Mouse (Mus musculus) right cerebral cortex, postnatal 10 days (tissue): Measurements from ENCODE around the gene Mob1b.
"Not testable (repeated sequence)": the region's sequence is repeated elsewhere in the genome, so short reads cannot be mapped to it uniquely, and the experiment has no call there.

ENCODE experiments used
- DNase-seq, 2 experiments: peaks; one replicate each; pipeline ENCODE4 v3.0.0; 2021; ENCODE audit warnings: low spot score in 2 of 2

Mob1b gene

DNA sequence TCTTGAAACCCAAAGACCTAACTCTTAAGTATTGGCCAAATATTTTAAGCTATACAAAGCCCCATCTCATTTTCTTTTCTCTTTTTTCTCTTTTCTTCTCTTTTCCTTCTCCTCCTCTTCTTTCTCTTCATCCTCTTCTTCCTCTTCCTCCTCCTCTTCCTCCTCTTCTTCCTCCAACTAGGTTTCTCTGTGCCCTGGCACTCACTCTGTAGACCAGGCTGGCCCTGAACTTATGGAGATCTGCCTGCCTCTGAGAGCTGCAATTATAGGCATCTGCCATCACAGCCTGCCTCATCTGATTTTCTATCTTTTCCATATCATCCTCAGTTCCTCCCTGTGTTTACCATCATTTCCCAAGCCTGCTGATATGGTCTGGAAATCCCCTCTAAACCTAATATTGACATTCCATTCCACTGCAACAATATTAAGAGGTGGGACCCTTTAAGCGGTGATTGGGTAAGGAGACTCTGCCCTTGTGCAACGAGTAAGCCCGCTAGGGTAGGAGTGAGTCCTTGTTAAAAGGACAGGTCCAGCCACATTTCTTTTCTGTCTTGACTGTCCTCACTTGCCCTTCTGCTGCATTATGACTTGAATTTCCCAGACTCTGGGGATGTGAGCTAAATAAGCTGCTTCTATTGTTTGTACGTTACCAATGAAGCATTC lies 21.3 kb upstream of the Mob1b start:
- DNase-seq: no peak

DNA sequence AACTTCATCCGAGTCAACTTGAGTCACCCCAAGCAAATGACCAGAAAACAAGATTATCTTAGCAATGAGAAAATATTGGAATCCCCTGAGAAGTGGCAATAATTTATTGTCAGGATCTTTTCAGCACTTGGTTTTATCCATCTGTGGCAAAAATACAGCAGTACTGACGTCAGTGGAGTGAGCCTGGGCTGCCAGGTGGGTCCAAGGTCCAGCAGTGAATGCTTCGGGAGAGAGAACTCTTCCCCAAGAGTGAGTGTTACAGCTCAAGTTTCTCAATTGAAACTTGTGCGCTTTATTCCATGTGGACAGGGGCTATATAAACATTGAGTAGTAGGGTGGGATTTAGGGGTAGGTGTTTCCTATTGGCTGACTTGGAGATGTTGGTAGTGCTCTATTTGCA lies 18.6 kb upstream of the Mob1b start:
- no peak for DNase-seq

DNA sequence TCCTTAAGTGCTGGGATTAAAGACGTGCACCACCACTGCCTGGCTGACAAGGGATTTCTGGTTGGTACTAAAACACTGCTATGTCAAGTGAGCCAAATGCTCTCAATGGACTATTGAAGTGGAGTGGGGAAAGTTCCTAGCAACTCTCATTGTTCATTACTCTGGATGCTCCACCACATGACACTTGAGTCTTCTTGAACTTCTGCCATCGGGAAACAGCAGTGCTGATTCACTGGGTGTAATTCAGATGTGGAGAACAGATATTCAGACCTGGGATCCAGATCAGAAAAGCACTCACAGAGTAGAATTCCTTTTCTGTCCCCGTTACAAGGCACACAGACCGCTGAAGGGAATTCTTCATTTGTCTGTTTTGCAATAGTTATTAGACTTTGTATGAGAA lies 17.1 kb upstream of the Mob1b start:
- no peak for DNase-seq

DNA sequence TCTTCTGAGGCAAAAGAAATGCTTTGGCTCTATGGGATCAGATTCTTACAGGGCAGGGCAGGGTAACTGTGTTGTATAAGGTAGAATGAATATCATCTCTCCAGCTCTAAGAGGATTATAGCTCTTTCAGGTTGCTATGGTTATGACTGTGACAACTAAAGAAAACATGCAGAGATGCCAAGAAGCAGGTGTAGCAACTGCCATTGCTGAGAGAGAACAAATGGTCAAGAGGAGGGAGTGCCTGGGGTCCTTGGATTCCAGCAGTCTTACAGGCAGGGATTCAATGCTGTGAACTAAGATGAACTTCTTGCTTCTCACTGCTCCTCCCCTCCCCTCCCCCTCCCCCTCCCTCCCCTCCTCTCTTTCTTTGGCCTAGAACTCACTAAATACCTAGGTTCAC lies 9.5 kb upstream of the Mob1b start:
- peak in 1 of 2 experiments; percentile 38 for DNase-seq

DNA sequence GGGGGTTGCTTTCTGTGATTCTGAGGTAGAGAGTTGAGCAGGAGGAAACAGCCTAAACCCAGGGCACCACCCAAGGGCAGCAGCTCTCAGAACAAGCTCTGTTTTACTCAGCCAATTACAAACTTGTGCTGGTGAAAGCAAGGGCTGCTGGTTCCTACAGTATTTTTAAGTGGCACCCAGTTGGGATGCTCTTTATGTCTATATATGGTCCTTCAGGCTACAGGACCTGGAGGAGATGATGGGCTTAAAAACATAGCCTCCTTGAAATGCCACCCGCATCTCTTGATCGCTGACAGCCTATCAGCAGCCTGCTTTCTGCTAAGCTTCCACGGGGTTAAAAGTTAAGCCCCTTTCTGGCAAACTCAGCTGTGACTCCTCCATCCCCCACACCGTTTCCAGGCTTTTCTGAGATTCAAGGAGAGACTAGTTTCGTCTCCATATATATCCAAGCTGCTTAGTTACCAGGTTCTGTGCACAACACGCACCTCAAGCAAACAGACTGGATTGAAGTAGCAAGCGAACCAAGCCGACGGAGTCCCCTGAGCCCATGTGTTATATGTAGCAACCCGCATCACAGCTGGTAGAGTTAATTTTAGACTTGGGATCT lies 8.9 kb upstream of the Mob1b start:
- peak; percentile 54 to 74 for DNase-seq

DNA sequence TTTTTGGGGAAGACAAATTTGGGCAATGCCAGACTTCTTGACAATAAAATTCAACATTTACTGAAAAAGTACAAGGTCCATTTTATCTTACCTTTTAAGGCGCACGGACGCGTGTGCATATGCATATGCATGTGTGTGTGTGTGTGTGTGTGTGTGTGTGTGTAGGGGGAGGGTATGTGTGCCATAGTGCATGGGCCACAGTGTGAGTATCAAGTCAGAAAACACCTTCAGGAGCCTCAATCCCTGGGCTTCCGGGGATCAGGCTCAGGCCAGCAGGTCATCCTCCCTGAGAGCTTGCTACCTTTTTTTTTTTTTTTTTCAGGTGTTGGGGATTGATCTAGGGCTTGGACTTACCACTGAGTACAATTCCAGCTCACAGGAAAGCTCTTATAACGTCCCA lies 8.3 kb upstream of the Mob1b start:
- peak in 1 of 2 experiments; percentile 24 for DNase-seq

DNA sequence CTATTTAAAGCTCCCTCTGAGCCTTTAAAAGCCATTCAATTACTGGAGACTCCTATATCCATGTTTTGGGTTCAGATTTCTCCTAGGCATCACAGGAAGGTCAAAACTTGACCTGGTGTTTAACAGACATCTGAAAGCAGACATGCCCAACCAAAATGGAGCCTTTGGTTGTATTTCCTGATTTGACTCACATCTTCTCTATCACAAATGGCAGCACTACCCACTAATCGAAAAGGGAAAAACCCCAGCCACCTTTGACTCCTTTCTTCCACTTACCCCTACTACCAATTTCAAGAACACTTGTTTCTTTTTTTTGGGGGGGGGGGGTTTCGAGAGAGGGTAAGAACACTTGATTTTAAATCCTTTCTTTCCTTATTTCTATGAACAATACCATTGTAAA lies 3.7 kb upstream of the Mob1b start:
- DNase-seq: no peak

DNA sequence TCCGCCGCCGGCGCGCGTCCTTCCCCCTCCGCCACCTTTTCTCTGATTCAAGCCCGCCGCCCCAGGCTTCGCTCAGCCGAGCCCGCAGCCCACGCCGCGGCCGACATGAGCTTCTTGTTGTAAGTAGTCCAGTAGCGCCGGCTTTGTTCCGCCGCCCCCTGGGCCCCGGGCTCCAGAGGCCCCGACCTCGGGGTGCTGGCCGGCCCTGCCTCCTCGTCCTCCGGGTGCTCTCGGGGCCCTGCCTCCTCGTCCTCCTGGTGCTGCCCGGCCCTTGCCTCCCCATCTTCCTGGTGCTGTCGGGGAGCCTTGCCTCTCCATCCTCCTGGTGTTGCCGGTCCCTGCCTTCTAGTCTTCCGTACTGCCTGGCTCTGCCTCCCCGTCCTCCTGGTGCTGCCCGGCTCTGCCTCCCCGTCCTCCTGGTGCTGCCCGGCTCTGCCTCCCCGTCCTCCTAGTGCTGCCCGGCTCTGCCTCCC lies 384 bp downstream of the Mob1b start:
- DNase-seq: no peak

DNA sequence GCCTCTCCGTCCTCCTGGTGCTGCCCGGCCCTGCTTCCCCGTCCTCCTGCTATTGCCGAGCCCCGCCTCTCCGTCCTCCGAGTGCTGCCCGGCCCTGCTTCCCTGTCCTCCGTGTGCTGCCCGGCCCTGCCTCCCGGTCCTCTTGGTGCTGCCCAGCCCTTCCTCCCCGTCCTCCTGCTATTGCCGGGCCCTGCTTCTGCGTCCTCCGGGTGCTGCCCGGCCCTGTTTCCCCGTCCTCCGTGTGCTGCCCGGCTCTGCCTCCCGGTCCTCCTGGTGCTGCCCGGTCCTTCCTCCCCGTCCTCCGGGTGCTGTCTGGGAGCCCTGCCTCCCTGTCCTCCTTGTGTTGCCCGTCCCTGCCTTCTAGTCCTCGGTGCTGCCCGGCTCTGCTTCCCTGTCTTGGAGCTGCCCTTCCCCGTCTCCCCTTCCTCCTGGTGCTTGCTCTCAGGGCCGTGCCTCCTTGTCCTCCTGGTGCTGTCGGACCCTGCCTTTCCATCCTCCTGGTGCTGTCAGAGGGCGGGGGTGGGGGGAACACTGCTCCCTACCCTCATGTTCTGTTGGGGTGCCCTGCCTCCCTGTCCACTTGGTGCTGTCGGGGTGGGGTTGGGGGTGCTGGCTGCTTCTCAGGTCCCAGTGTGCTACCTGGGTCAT lies 1.0 kb downstream of the Mob1b start:
- peak; percentile 39 to 49 for DNase-seq

DNA sequence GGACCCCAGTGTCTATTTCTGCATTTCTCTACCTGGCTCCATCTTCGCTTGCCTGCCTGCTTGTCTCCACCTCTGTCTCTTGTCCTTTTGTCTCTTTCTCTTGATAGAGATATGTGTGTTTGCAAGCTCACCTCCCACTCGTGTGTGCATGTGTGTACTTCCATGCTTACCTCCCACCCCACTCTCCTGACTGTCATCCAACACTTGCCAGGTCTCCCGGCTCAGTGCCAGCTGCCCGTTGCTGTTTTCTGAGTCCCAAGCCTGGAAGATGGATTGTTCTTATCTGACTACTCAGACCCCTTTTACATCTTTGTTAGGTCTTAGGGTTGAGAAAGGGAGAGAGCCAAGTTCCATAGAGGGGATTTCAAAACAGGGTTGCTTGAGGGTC lies 1.6 kb downstream of the Mob1b start:
- DNase-seq: peak; percentile 38 to 58

DNA sequence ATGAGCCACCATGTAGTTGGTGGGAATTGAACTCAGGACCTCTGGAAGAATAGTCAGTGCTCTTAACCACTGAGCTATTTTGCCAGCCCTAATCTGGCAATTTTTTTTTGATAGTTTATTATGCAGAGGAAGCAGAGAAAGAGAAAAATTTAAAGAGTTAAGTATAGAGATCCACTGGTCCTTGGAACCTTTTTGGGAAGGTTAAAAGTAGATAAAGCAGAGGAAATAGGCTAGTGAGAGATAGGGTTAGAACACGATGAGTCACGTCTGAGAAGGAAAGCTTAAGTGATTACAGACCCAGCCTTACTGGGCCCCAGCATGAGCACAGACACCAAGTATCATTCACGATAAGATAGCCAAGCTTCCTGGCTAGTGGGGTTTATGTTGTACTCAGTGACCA lies 3.4 kb downstream of the Mob1b start:
- DNase-seq: no peak

DNA sequence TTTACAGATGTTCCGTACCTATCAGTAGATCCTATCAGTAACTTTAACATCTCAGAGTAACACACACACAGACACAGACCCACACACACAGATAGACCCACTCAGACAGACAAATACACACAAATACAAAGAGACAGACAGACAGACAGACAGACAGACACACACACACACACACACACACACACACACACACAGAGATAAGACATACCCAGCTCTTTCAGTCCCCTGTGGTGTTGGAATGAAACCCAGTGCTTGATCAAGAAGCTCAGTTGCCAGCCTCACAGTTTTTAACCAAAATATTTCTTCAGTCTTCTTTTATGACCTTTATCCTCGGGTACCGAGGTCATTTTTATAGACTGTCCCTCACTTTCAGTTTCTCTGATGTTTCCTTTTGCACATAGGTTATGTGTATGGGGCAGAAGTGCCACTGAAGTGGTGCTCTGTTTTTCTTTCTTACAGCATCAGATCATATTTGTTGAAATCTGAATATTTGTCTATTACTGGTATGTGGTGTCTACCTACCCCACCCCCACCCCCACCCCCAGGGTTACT lies 7.0 kb downstream of the Mob1b start:
- DNase-seq: no peak

DNA sequence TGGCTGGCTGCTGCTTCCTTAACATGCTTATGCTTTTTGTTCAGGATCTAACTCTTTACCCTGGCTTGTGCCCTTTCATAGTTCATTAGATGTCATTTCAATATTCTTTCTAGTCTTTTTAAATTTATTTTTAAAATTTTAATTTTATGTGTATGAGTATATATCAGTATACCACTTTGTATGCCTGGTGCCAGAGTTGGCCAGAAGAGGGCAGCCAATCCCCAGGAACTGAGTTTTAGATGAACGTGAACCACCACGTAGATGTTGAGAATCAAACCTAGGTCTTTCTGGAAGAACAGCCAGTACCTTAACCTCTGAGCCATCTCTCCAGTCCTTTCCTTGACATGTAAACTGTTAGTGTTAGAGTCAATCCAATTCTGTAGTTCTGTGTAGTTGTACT lies 14.1 kb downstream of the Mob1b start:
- no peak for DNase-seq

DNA sequence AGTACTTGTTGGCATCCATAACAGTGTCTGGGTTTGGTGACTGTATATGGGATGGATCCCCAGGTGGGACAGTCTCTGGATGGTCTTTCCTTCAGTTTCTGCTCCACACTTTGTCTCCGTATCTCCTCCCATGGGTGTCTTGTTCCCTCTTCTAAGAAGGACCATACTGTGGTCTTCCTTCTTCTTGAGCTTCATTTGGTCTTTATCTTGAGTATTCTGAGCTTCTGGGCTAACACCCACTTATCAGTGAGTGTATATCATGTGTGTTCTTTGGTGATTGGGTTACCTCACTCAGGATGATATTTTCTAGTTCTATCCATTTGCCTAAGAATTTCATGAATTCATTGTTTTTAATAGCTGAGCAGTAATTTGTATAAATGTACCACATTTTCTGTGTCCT lies 20.4 kb downstream of the Mob1b start:
- not testable (repeated sequence) for DNase-seq

DNA sequence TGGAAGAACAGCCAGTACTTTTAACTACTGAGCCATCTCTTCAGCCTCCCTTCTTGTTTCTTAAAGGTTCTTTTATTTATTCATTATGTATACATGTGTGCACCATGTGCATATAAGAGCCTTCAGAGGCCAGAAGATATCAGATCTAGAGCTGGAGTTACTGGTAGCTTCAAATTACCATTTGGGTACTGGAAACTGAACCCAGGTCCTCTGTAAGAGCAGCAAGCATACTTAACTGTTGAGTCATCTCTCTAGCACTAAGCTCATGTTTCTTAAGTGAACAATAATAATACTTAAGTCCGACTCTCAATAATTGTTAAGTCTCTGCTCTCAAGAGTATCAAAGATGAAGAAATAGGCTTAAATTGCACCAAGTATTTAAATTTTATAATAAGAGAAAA lies 27.1 kb downstream of the Mob1b start:
- DNase-seq: no peak

DNA sequence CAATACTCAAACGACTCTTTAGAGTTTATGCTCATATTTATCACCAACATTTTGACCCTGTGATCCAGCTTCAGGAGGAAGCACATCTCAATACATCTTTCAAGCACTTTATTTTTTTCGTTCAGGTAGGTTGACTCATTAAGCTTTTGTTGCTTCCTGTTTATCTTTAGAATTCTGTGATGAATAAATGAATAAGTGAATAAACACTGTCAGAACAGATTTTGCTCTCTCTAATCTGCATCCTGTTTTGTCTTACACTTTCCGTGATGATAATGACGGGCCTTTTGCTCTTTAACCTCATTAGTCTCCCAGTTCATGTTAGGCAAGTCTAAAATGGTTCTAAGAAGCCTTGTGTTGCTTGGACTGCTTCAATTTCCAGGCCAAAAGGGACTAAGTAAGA lies 32.5 kb downstream of the Mob1b start:
- no peak for DNase-seq

DNA sequence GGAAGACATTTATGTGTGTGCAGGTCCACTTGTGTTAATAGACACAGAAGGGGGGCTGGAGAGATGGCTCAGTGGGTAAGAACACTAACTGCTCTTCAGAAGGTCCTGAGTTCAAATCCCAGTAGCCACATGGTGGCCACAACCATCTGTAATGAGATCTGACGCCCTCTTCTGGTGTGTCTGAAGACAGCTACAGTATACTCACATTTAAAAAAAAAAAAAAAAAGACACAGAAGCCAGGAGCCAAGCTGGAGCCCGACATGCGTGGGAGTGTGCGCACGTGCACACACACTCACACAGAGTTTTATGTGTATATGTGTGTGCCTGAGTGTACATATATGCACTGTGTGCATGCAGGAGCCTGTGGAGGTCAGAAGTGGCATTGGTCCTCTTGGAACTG lies 42.0 kb downstream of the Mob1b start:
- DNase-seq: no peak

DNA sequence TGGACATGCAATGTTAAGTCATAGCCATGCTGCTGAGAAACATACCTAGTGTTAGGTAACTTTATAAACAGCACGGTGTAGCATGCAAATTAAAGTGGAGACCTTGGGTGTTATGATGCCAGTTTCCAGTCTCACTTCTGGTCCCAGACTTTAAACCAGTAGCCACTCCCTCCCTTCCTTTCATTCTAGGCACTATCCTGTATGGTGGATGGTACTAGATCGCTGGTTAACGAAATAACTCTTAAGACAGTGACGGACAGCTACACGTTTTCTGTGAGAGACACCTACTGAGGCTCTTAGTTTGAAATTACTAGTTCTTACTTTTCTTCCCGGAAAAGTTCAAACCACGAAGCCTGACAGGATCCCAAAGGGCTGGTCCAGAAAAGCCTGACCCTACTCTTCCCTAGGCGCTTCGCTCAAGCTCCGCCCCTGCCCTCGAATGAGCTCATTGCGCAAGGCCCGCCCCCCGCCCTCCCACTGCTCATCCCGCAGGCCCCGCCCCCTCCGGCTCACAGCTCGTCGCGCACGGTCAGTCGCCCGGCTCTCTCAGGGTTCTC lies 43.9 kb downstream of the Mob1b start:
- DNase-seq: no peak

DNA sequence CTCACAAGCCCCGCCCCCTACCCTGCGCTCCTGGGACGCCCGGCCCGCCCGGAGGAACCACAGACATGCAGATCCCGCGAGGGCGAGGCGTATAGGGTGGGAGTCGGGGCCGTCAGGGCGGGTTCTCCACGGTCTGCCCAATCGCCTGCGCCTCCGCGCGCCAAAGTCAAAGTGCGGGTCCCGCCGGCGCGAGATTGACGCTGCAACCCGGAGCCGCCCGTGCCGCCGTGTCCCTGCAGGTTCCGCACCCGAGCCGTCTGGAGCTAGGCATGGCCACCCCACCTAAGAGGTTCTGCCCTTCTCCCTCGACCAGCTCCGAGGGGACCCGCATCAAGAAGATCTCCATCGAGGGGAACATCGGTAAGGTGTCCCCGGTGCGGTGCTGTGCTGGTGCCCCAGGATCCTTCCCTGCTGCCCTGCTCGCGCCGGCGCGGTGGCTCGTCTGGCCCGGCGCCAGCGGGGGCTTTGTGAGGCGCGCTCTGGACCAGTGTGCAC lies 44.4 kb downstream of the Mob1b start, which contains the start of gene Dck:
Gene Dck, plus strand, starts transcription at position 10 of the 495 bp plus-strand sequence.
- DNase-seq: peak; percentile 98 to 99

DNA sequence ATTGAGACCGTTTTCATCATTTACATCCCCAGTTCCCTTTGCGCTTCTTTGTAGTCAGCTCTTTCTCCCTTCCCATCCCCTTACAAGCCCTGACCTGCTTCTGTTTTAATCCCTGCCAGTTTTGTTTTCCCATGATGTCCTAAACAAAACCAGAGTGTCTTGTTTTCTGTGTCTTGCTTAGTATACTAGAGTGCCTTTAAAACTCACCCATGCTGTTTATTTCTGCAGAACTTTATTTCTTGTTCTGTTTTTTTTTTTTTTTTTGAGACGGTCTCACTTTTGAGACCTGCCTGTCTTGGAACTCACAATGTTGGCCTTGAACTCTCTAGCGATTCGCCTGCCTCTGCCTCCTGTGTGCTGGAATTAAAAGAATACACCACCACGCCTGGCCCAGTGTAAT lies 44.9 kb downstream of the Mob1b start:
- DNase-seq: no peak

DNA sequence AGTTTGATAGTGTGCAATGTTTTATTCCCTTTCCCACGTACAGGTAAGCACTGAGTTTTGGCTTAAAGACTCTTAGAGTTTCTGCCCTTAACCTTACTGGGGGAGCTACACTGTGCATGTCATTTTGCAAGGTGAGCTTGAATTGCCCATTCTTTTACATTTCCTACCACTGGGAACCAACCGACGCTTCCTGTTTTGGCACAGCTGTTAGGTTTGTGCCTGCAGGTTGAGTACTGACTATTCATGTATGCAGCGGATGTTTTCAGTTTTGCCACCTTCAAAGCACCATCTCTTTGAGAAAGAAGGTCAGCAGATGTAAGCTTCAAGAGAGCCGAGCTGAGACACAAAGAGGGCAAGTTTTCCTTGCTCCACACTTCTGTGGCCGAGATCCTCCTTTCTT lies 45.5 kb downstream of the Mob1b start:
- DNase-seq: no peak

DNA sequence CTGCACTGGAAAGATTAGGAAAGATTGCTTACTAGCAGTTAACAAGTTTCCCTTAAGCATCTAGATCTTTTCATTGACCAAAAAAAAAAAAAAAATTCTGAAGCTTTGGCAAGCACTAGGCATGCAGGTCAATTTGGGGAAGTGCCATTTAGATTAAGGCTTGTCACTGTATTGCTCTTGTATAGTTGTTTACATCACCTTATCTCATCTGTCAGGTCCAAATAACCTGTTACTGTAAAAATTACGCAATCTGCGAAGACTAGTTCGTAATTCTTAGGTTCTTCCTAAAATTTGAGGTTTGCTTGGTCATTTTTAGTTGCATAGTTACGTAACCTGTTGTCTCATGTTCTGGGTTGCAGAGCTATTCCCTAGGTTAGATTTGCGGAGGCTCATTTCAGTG lies 46.2 kb downstream of the Mob1b start:
- no peak for DNase-seq
